Mouse (Mus musculus): ENCODE measurements around the gene Vsig2. TPM values are rescaled to one million over a fixed set of nuclear protein-coding genes. Genes with fewer than 3 reads are reported as not detected.

Gene Vsig2
- polyA plus RNA-seq, 1 experiment from 2014 or later, result 94.9 TPM

GRCm38 (mm10) chr9:37525461-37525860, 13.6 kb upstream of the Vsig2 start:
- WGBS, result 75% methylated on average over 2 of the region's 2 CpGs
- DNase-seq (ENCODE audit: low spot score), result no peak
- Histone ChIP-seq H3K4me2 (replicated peaks; ENCODE audit: low read depth, low read length) (no peak overlapping the region), H3K9me3 (ENCODE audit: low read length) (no peaks in the 10 kb centered on the region), H3K27me3 (replicated peaks; ENCODE audit: insufficient read depth, low read length) (no peaks in the 10 kb centered on the region), H3K27ac (ENCODE audit: low read length) (no peak overlapping the region), H3K4me1 (ENCODE audit: insufficient read depth, low read depth, low read length) (peaks cover 8% of the 10 kb centered on the region), H3K36me3 (ENCODE audit: insufficient read depth, low read length) (no peaks in the 10 kb centered on the region), H3K4me3 (ENCODE audit: low read depth, low read length) (no peak overlapping the region), H3K9ac (replicated peaks; ENCODE audit: low read depth) (no peak overlapping the region)
- ATAC-seq, result no peak
- no peak for TF ChIP-seq CTCF (IDR thresholded peaks at IDR 0.05)
- no peak for TF ChIP-seq EP300 (IDR thresholded peaks at IDR 0.05)

GRCm38 (mm10) chr9:37526443-37527395, 12.3 kb upstream of the Vsig2 start:
- Histone ChIP-seq H3K27ac (ENCODE audit: low read length) (peak overlapping the region; percentile 94), H3K9me3 (ENCODE audit: low read length) (no peaks in the 10 kb centered on the region), H3K4me3 (ENCODE audit: low read depth, low read length) (peak overlapping the region; percentile 51), H3K4me2 (replicated peaks; ENCODE audit: low read depth, low read length) (peak overlapping the region; percentile 70), H3K9ac (replicated peaks; ENCODE audit: low read depth) (peak overlapping the region; percentile 47), H3K4me1 (ENCODE audit: insufficient read depth, low read depth, low read length) (peaks cover 8% of the 10 kb centered on the region), H3K36me3 (ENCODE audit: insufficient read depth, low read length) (no peaks in the 10 kb centered on the region), H3K27me3 (replicated peaks; ENCODE audit: insufficient read depth, low read length) (no peaks in the 10 kb centered on the region)
- 16% methylated on average over 21 of the region's 21 CpGs for WGBS
- TF ChIP-seq CTCF (IDR thresholded peaks at IDR 0.05) (peak; percentile 63), EP300 (IDR thresholded peaks at IDR 0.05) (peak; percentile 89)
- DNase-seq (ENCODE audit: low spot score), result peak; percentile 92
- peak; percentile 72 for ATAC-seq

GRCm38 (mm10) chr9:37527396-37528224, 11.4 kb upstream of the Vsig2 start, which contains the start of gene Esam:
Esam (plus strand) TSS chr9:37528078.
- DNase-seq (ENCODE audit: low spot score), result peak; percentile 90
- H3K4me1 ChIP-seq (ENCODE audit: insufficient read depth, low read depth, low read length), result peaks cover 8% of the 10 kb centered on the region
- peak within 1 kb of the TSS; percentile 47 for H3K9ac ChIP-seq (replicated peaks; ENCODE audit: low read depth)
- H3K36me3 ChIP-seq (ENCODE audit: insufficient read depth, low read length), result no peaks in the 10 kb centered on the region
- H3K27ac ChIP-seq (ENCODE audit: low read length), result peak within 1 kb of the TSS; percentile 94
- H3K9me3 ChIP-seq (ENCODE audit: low read length), result no peaks in the 10 kb centered on the region
- WGBS, result 14% methylated on average over 38 of the region's 41 CpGs
- ATAC-seq, result peak; percentile 66
- H3K27me3 ChIP-seq (replicated peaks; ENCODE audit: insufficient read depth, low read length), result no peaks in the 10 kb centered on the region
- TF ChIP-seq CTCF (IDR thresholded peaks at IDR 0.05) (peak; percentile 31), EP300 (IDR thresholded peaks at IDR 0.05) (no peak)
- H3K4me2 ChIP-seq (replicated peaks; ENCODE audit: low read depth, low read length), result peak within 1 kb of the TSS; percentile 70
- peak within 1 kb of the TSS; percentile 51 for H3K4me3 ChIP-seq (ENCODE audit: low read depth, low read length)

- peak overlapping the region; percentile 47 for H3K9ac ChIP-seq (replicated peaks; ENCODE audit: low read depth)
- peaks cover 8% of the 10 kb centered on the region for H3K4me1 ChIP-seq (ENCODE audit: insufficient read depth, low read depth, low read length)
- H3K27me3 ChIP-seq (replicated peaks; ENCODE audit: insufficient read depth, low read length), result no peaks in the 10 kb centered on the region
- peak overlapping the region; percentile 70 for H3K4me2 ChIP-seq (replicated peaks; ENCODE audit: low read depth, low read length)
- ATAC-seq (peak; percentile 9; the same call in 1 of the 2 replicates), DNase-seq (ENCODE audit: low spot score) (peak; percentile 79)
- no peak for TF ChIP-seq CTCF (IDR thresholded peaks at IDR 0.05)
- TF ChIP-seq EP300 (IDR thresholded peaks at IDR 0.05), result peak; percentile 96
- H3K27ac ChIP-seq (ENCODE audit: low read length), result peak overlapping the region; percentile 94
- no peaks in the 10 kb centered on the region for H3K9me3 ChIP-seq (ENCODE audit: low read length)
- H3K4me3 ChIP-seq (ENCODE audit: low read depth, low read length), result peak overlapping the region; percentile 51
- no peaks in the 10 kb centered on the region for H3K36me3 ChIP-seq (ENCODE audit: insufficient read depth, low read length)
- 27% methylated on average over 9 of the region's 9 CpGs for WGBS
These were observed 10.7 kb upstream of the Vsig2 start for GRCm38 (mm10) chr9:37528225-37528970.

- DNase-seq (ENCODE audit: low spot score) (peak; percentile 80), ATAC-seq (peak; percentile 63)
- H3K9me3 ChIP-seq (ENCODE audit: low read length), result no peaks in the 10 kb centered on the region
- no peaks in the 10 kb centered on the region for H3K27me3 ChIP-seq (replicated peaks; ENCODE audit: insufficient read depth, low read length)
- WGBS, result 2% methylated on average over 32 of the region's 32 CpGs
- peak overlapping the region; percentile 94 for H3K27ac ChIP-seq (ENCODE audit: low read length)
- H3K4me2 ChIP-seq (replicated peaks; ENCODE audit: low read depth, low read length), result peak overlapping the region; percentile 70
- peak; percentile 67 for TF ChIP-seq CTCF (IDR thresholded peaks at IDR 0.05)
- peak; percentile 94 for TF ChIP-seq EP300 (IDR thresholded peaks at IDR 0.05)
- H3K4me3 ChIP-seq (ENCODE audit: low read depth, low read length), result peak overlapping the region; percentile 51
- peak overlapping the region; percentile 47 for H3K9ac ChIP-seq (replicated peaks; ENCODE audit: low read depth)
- 0 out of 2 replicates have a peak, but pooled peaks cover 10% of the 10 kb centered on the region for H3K36me3 ChIP-seq (ENCODE audit: insufficient read depth, low read length)
- H3K4me1 ChIP-seq (ENCODE audit: insufficient read depth, low read depth, low read length), result peaks cover 10% of the 10 kb centered on the region
These were observed 8.8 kb upstream of the Vsig2 start for GRCm38 (mm10) chr9:37530031-37530887.
